Mouse (Mus musculus) hindbrain, embryonic 14.5 days (tissue): ENCODE measurements around the gene Jkamp. TPM values are rescaled to one million over a fixed set of nuclear protein-coding genes. Genes with fewer than 3 reads are reported as not detected.

Experiments used
- ATAC-seq: fragments of 200-750 bp; cut with Nextera tagmentation; 2 replicates; pipeline ENCODE4 v1.8.0; 2017; ENCODE audit warnings: moderate number of reproducible peaks, mild to moderate bottlenecking, moderate TSS enrichment, moderate library complexity; ENCODE audit not compliant: low FRiP score
- DNase-seq: peaks from one replicate; pipeline ENCODE4 v3.0.0-alpha.2; 2015; ENCODE audit warnings: low spot score
- H3K27ac ChIP-seq: fragments of 300-500 bp; sonication (generic); 2 replicates; pipeline ENCODE4 v1.5.1; 2014; ENCODE audit warnings: mild to moderate bottlenecking, moderate library complexity
- H3K27me3 ChIP-seq: fragments of 300-500 bp; sonication (generic); 2 replicates; pipeline ENCODE4 v1.6.1; 2014; ENCODE audit warnings: mild to moderate bottlenecking, low read length, mixed read lengths; ENCODE audit not compliant: control insufficient read depth, insufficient read depth
- H3K36me3 ChIP-seq: fragments of 300-500 bp; sonication (generic); replicated peaks from 2 replicates; pipeline ENCODE4 v1.6.1; 2014; ENCODE audit not compliant: control insufficient read depth, insufficient read depth
- H3K4me1 ChIP-seq: fragments of 300-500 bp; sonication (generic); replicated peaks from 2 replicates; pipeline ENCODE4 v1.6.1; 2014; ENCODE audit warnings: antibody characterized with exemption, low read length, mixed read lengths; ENCODE audit not compliant: control insufficient read depth, insufficient read depth
- H3K4me2 ChIP-seq: fragments of 300-500 bp; sonication (generic); replicated peaks from 2 replicates; pipeline ENCODE4 v1.6.1; 2014; ENCODE audit warnings: mild to moderate bottlenecking, moderate library complexity
- H3K4me3 ChIP-seq: fragments of 300-500 bp; sonication (generic); replicated peaks from 2 replicates; pipeline ENCODE4 v1.5.1; 2014; ENCODE audit warnings: mild to moderate bottlenecking, low read length
- H3K9ac ChIP-seq: fragments of 300-500 bp; sonication (generic); 2 replicates; pipeline ENCODE4 v1.6.1; 2014
- H3K9me3 ChIP-seq: fragments of 300-500 bp; sonication (generic); 2 replicates; pipeline ENCODE4 v1.6.1; 2016; ENCODE audit warnings: low read length; ENCODE audit not compliant: control insufficient read depth
- WGBS: fragments of 180-500 bp; shearing (Covaris S2); extraction: QIAGEN DNeasy Blood & Tissue Kit; methylation state at CpG from one replicate; pipeline ENCODE4 v1.1.7; 2014; 5-methylcytosine and 5-hydroxymethylcytosine counted together
- polyA plus RNA-seq: library from polyadenylated mRNA; unstranded; fragments of >200 nt; fragmentation: Nextera tagmentation; extraction: Ambion mirVana; gene quantifications from 2 replicates; pipeline ENCODE4 v1.2.1, GENCODE M21; 2014

Jkamp gene
- polyA plus RNA-seq, 1 experiment from 2014 or later = 101 TPM

GRCm38 (mm10) chr12:72083265-72083664 lies 2.1 kb upstream of the Jkamp start:
- ATAC-seq (no peak), DNase-seq (no peak)
- Histone ChIP-seq H3K4me3 (no peak overlapping the region), H3K9me3 (no peaks in the 10 kb centered on the region), H3K9ac (no peak overlapping the region), H3K27ac (no peak overlapping the region), H3K36me3 (no peaks in the 10 kb centered on the region), H3K4me2 (peak overlapping the region; percentile 80; the same call in 1 of the 2 replicates), H3K4me1 (peaks cover 29% of the 10 kb centered on the region), H3K27me3 (no peaks in the 10 kb centered on the region)
- 86% methylated on average over 9 of the region's 9 CpGs for WGBS

- WGBS = 5% methylated on average over 43 of the region's 46 CpGs
- peak overlapping the region; percentile 70 for H3K9ac ChIP-seq
- H3K4me3 ChIP-seq = peak overlapping the region; percentile 67
- peak; percentile 50 for DNase-seq
- no peaks in the 10 kb centered on the region for H3K9me3 ChIP-seq
- H3K4me1 ChIP-seq = peaks cover 33% of the 10 kb centered on the region
- H3K27me3 ChIP-seq = no peaks in the 10 kb centered on the region
- ATAC-seq = peak; percentile 9
- H3K27ac ChIP-seq = peak overlapping the region; percentile 83
- H3K36me3 ChIP-seq = no peaks in the 10 kb centered on the region
- peak overlapping the region; percentile 80 for H3K4me2 ChIP-seq
These were observed 947 bp upstream of the Jkamp start for GRCm38 (mm10) chr12:72084261-72085023.

- DNase-seq = no peak
- Histone ChIP-seq H3K4me2 (peak overlapping the region; percentile 80), H3K4me3 (peak overlapping the region; percentile 67), H3K36me3 (peaks cover 2% of the 10 kb centered on the region; the same call in 1 of the 2 replicates), H3K27me3 (no peaks in the 10 kb centered on the region), H3K4me1 (peaks cover 33% of the 10 kb centered on the region), H3K9me3 (no peaks in the 10 kb centered on the region), H3K9ac (peak overlapping the region; percentile 70), H3K27ac (peak overlapping the region; percentile 83)
- WGBS = under 1% methylated on average over 28 of the region's 31 CpGs
- ATAC-seq = no peak; the same call in 1 of the 2 replicates
These were observed 413 bp upstream of the Jkamp start for GRCm38 (mm10) chr12:72085024-72085328.

GRCm38 (mm10) chr12:72086166-72086825 lies 907 bp downstream of the Jkamp start:
- Histone ChIP-seq H3K4me1 (peaks cover 33% of the 10 kb centered on the region), H3K36me3 (peaks cover 15% of the 10 kb centered on the region; the same call in 1 of the 2 replicates), H3K27ac (peak overlapping the region; percentile 97), H3K27me3 (no peaks in the 10 kb centered on the region), H3K9ac (peak overlapping the region; percentile 95), H3K9me3 (no peaks in the 10 kb centered on the region), H3K4me3 (peak overlapping the region; percentile 67), H3K4me2 (peak overlapping the region; percentile 80)
- ATAC-seq (no peak), DNase-seq (peak; percentile 48)
- WGBS = 2% methylated on average over 18 of the region's 18 CpGs

GRCm38 (mm10) chr12:72089802-72090201 lies 4.4 kb downstream of the Jkamp start:
- no peak overlapping the region for H3K27ac ChIP-seq
- no peaks in the 10 kb centered on the region for H3K9me3 ChIP-seq
- no peaks in the 10 kb centered on the region for H3K27me3 ChIP-seq
- H3K9ac ChIP-seq = no peak overlapping the region
- ATAC-seq (no peak), DNase-seq (no peak)
- no peak overlapping the region for H3K4me3 ChIP-seq
- H3K4me2 ChIP-seq = no peak overlapping the region
- H3K4me1 ChIP-seq = peaks cover 18% of the 10 kb centered on the region
- 91% methylated on average over 4 of the region's 4 CpGs for WGBS
- peaks cover 50% of the 10 kb centered on the region for H3K36me3 ChIP-seq

GRCm38 (mm10) chr12:72096966-72097365 lies 11.6 kb downstream of the Jkamp start:
- DNase-seq (no peak), ATAC-seq (no peak)
- Histone ChIP-seq H3K4me2 (no peak overlapping the region), H3K4me1 (no peaks in the 10 kb centered on the region), H3K4me3 (no peak overlapping the region), H3K9me3 (no peaks in the 10 kb centered on the region), H3K36me3 (peaks cover 90% of the 10 kb centered on the region), H3K9ac (no peak overlapping the region), H3K27me3 (no peaks in the 10 kb centered on the region), H3K27ac (no peak overlapping the region)
- 95% methylated on average over 8 of the region's 8 CpGs for WGBS

GRCm38 (mm10) chr12:72102776-72103175 lies 17.4 kb downstream of the Jkamp start:
- Histone ChIP-seq H3K9me3 (no peaks in the 10 kb centered on the region), H3K4me1 (no peaks in the 10 kb centered on the region), H3K4me2 (no peak overlapping the region), H3K27ac (no peak overlapping the region), H3K36me3 (peaks cover 36% of the 10 kb centered on the region), H3K27me3 (no peaks in the 10 kb centered on the region), H3K9ac (no peak overlapping the region), H3K4me3 (no peak overlapping the region)
- ATAC-seq = no peak
- DNase-seq = no peak
- WGBS = 86% methylated on average over 6 of the region's 6 CpGs

- Histone ChIP-seq H3K27me3 (no peaks in the 10 kb centered on the region), H3K4me3 (no peak overlapping the region), H3K9me3 (no peaks in the 10 kb centered on the region), H3K36me3 (peaks cover 29% of the 10 kb centered on the region), H3K4me1 (no peaks in the 10 kb centered on the region), H3K4me2 (no peak overlapping the region), H3K9ac (no peak overlapping the region), H3K27ac (no peak overlapping the region)
- ATAC-seq (no peak), DNase-seq (no peak)
- 93% methylated on average over 5 of the region's 5 CpGs for WGBS
These were observed 18.6 kb downstream of the Jkamp start for GRCm38 (mm10) chr12:72104027-72104426.

- ATAC-seq (peak; percentile 64), DNase-seq (peak; percentile 92)
- H3K27me3 ChIP-seq = no peaks in the 10 kb centered on the region
- H3K4me2 ChIP-seq = no peak overlapping the region
- 26% methylated on average over 14 of the region's 14 CpGs for WGBS
- no peak overlapping the region for H3K9ac ChIP-seq
- H3K27ac ChIP-seq = no peak overlapping the region
- H3K36me3 ChIP-seq = peaks cover 22% of the 10 kb centered on the region
- no peaks in the 10 kb centered on the region for H3K9me3 ChIP-seq
- H3K4me1 ChIP-seq = no peaks in the 10 kb centered on the region
- H3K4me3 ChIP-seq = no peak overlapping the region
These were observed 19.3 kb downstream of the Jkamp start for GRCm38 (mm10) chr12:72104525-72105281.
